Mouse (Mus musculus): ENCODE measurements at regions not wholly inside any gene's neighbourhood (a gene's known extent, or its start where the extent isn't known, plus 50 kb on each side); places are given as distances from the start of the nearest gene placed in this dataset.

- DNase-seq (ENCODE audit: low read depth, low spot score): no peak
These were observed 58.3 kb downstream of the Erv3 start for GRCm38 (mm10) chr2:131801212-131801611.

GRCm38 (mm10) chr2:131800126-131800894 is 59.2 kb downstream of the Erv3 start:
- no peak for DNase-seq (ENCODE audit: low read depth, low spot score)

- DNase-seq (ENCODE audit: low read depth, low spot score): no peak
These were observed 60.1 kb downstream of the Erv3 start for GRCm38 (mm10) chr2:131799486-131799885.

- DNase-seq (ENCODE audit: low read depth, low spot score): no peak
These were observed 62.4 kb downstream of the Erv3 start for GRCm38 (mm10) chr2:131797001-131797693.

- no peak for DNase-seq (ENCODE audit: low read depth, low spot score)
These were observed 84.2 kb downstream of the Erv3 start for GRCm38 (mm10) chr2:131775381-131775780.

GRCm38 (mm10) chr2:131773691-131774090 is 85.9 kb downstream of the Erv3 start:
- DNase-seq (ENCODE audit: low read depth, low spot score): no peak

- DNase-seq (ENCODE audit: low read depth, low spot score): no peak
These were observed 87.4 kb downstream of the Erv3 start for GRCm38 (mm10) chr2:131772163-131772562.

- DNase-seq (ENCODE audit: low read depth, low spot score): peak; percentile 67
These were observed 88.7 kb downstream of the Erv3 start for GRCm38 (mm10) chr2:131770852-131771251.

GRCm38 (mm10) chr2:131769656-131770210 is 89.8 kb downstream of the Erv3 start:
- no peak for DNase-seq (ENCODE audit: low read depth, low spot score)

- DNase-seq (ENCODE audit: low read depth, low spot score): no peak
These were observed 93.0 kb downstream of the Erv3 start for GRCm38 (mm10) chr2:131766500-131766899.

- no peak for DNase-seq (ENCODE audit: low read depth, low spot score)
These were observed 98.0 kb downstream of the Erv3 start for GRCm38 (mm10) chr2:131761507-131761906.

- DNase-seq (ENCODE audit: low read depth, low spot score): no peak
These were observed 102.2 kb downstream of the Erv3 start for GRCm38 (mm10) chr2:131757183-131757903.

- DNase-seq (ENCODE audit: low read depth, low spot score): peak; percentile 36
These were observed 104.4 kb downstream of the Erv3 start for GRCm38 (mm10) chr2:131755107-131755506.

- no peak for DNase-seq (ENCODE audit: low read depth, low spot score)
These were observed 106.1 kb downstream of the Erv3 start for GRCm38 (mm10) chr2:131753436-131753835.

GRCm38 (mm10) chr2:131750679-131751078 is 108.9 kb downstream of the Erv3 start:
- no peak for DNase-seq (ENCODE audit: low read depth, low spot score)

GRCm38 (mm10) chr2:131750206-131750605 is 109.3 kb downstream of the Erv3 start:
- peak; percentile 34 for DNase-seq (ENCODE audit: low read depth, low spot score)

GRCm38 (mm10) chr2:131749746-131750145 is 109.8 kb downstream of the Erv3 start:
- no peak for DNase-seq (ENCODE audit: low read depth, low spot score)

GRCm38 (mm10) chr2:131748791-131749190 is 110.8 kb downstream of the Erv3 start:
- no peak for DNase-seq (ENCODE audit: low read depth, low spot score)

- no peak for DNase-seq (ENCODE audit: low read depth, low spot score)
These were observed 111.8 kb downstream of the Erv3 start for GRCm38 (mm10) chr2:131747707-131748106.

GRCm38 (mm10) chr2:131745381-131745895 is 114.1 kb downstream of the Erv3 start:
- no peak for DNase-seq (ENCODE audit: low read depth, low spot score)

- no peak for DNase-seq (ENCODE audit: low read depth, low spot score)
These were observed 114.6 kb downstream of the Erv3 start for GRCm38 (mm10) chr2:131744957-131745356.

- no peak for DNase-seq (ENCODE audit: low read depth, low spot score)
These were observed 119.1 kb downstream of the Erv3 start for GRCm38 (mm10) chr2:131740456-131740855.
